Mouse (Mus musculus) liver, embryonic 12.5 days (tissue): ENCODE results near the gene Fxyd1. TPM values are rescaled to one million over a fixed set of nuclear protein-coding genes. Genes with fewer than 3 reads are reported as not detected.

Experiments used
- ATAC-seq: fragments of 200-750 bp; cut with Nextera tagmentation; 2 replicates; pipeline ENCODE4 v1.8.0; 2017; ENCODE audit warnings: moderate number of reproducible peaks, mild to moderate bottlenecking, moderate library complexity
- H3K27ac ChIP-seq: fragments of 300-500 bp; sonication (generic); 2 replicates; pipeline ENCODE4 v1.5.1; 2016; ENCODE audit warnings: mild to moderate bottlenecking
- H3K27me3 ChIP-seq: fragments of 300-500 bp; sonication (generic); replicated peaks from 2 replicates; pipeline ENCODE4 v1.6.1; 2016; ENCODE audit warnings: mild to moderate bottlenecking, moderate library complexity
- H3K36me3 ChIP-seq: fragments of 300-500 bp; sonication (generic); 2 replicates; pipeline ENCODE4 v1.6.1; 2016; ENCODE audit warnings: mild to moderate bottlenecking, moderate library complexity
- H3K4me1 ChIP-seq: fragments of 300-500 bp; sonication (generic); 2 replicates; pipeline ENCODE4 v1.6.1; 2016
- H3K4me2 ChIP-seq: fragments of 300-500 bp; sonication (generic); 2 replicates; pipeline ENCODE4 v1.6.1; 2016; ENCODE audit warnings: mild to moderate bottlenecking, moderate library complexity
- H3K4me3 ChIP-seq: fragments of 300-500 bp; sonication (generic); 2 replicates; pipeline ENCODE4 v1.5.1; 2016; ENCODE audit warnings: mild to moderate bottlenecking, moderate library complexity
- H3K9ac ChIP-seq: fragments of 300-500 bp; sonication (generic); 2 replicates; pipeline ENCODE4 v1.6.1; 2016; ENCODE audit warnings: mild to moderate bottlenecking, moderate library complexity
- H3K9me3 ChIP-seq: fragments of 300-500 bp; sonication (generic); replicated peaks from 2 replicates; pipeline ENCODE4 v1.6.1; 2016; ENCODE audit warnings: mild to moderate bottlenecking, moderate library complexity
- WGBS: fragments of 180-500 bp; shearing (Covaris S2); methylation state at CpG from one replicate; pipeline ENCODE4 v1.1.7; 2016; ENCODE audit not compliant: insufficient replicate concordance; 5-methylcytosine and 5-hydroxymethylcytosine counted together
- polyA plus RNA-seq: library from polyadenylated mRNA; unstranded; fragments of >200 nt; fragmentation: Nextera tagmentation; extraction: Ambion mirVana; gene quantifications from 2 replicates; pipeline ENCODE4 v1.2.1, GENCODE M21; 2016

Gene Fxyd1
- polyA plus RNA-seq, 1 experiment from 2014 or later: 28.2 TPM

GRCm38 (mm10) chr7:31058211-31058610 is 1.2 kb upstream of the Fxyd1 start:
- no peak overlapping the region for H3K9ac ChIP-seq
- no peaks in the 10 kb centered on the region for H3K9me3 ChIP-seq
- no peak overlapping the region for H3K4me3 ChIP-seq

GRCm38 (mm10) chr7:31057730-31058129 is 731 bp upstream of the Fxyd1 start:
- Histone ChIP-seq H3K27me3 (peaks cover 20% of the 10 kb centered on the region), H3K27ac (no peak overlapping the region), H3K36me3 (no peaks in the 10 kb centered on the region), H3K9me3 (no peaks in the 10 kb centered on the region), H3K4me2 (no peak overlapping the region), H3K4me1 (peaks cover 28% of the 10 kb centered on the region), H3K4me3 (no peak overlapping the region), H3K9ac (no peak overlapping the region)
- WGBS: 64% methylated on average over 5 of the region's 5 CpGs
- no peak for ATAC-seq

More at GRCm38 (mm10) chr7:31058211-31058610, 1.2 kb upstream of the Fxyd1 start:
- peaks cover 15% of the 10 kb centered on the region for H3K27me3 ChIP-seq
- H3K27ac ChIP-seq: no peak overlapping the region
- H3K4me1 ChIP-seq: peaks cover 23% of the 10 kb centered on the region
- no peak for ATAC-seq
- WGBS: 74% methylated on average over 6 of the region's 6 CpGs
- H3K4me2 ChIP-seq: no peak overlapping the region
- H3K36me3 ChIP-seq: no peaks in the 10 kb centered on the region

GRCm38 (mm10) chr7:31056448-31056847 is 551 bp downstream of the Fxyd1 start:
- Histone ChIP-seq H3K4me2 (no peak overlapping the region), H3K36me3 (no peaks in the 10 kb centered on the region), H3K9me3 (no peaks in the 10 kb centered on the region), H3K4me3 (no peak overlapping the region), H3K27ac (peak overlapping the region; percentile 65; the same call in 1 of the 2 replicates), H3K27me3 (peaks cover 33% of the 10 kb centered on the region), H3K9ac (no peak overlapping the region), H3K4me1 (peaks cover 39% of the 10 kb centered on the region)
- no peak for ATAC-seq
- 56% methylated on average over 7 of the region's 7 CpGs for WGBS

GRCm38 (mm10) chr7:31055883-31056282 is 1.1 kb downstream of the Fxyd1 start:
- H3K9ac ChIP-seq: no peak overlapping the region
- 53% methylated on average over 3 of the region's 4 CpGs for WGBS
- peak overlapping the region; percentile 66; the same call in 1 of the 2 replicates for H3K27ac ChIP-seq
- H3K9me3 ChIP-seq: no peaks in the 10 kb centered on the region
- H3K4me1 ChIP-seq: peaks cover 42% of the 10 kb centered on the region
- H3K4me2 ChIP-seq: peak overlapping the region; percentile 35; the same call in 1 of the 2 replicates
- H3K4me3 ChIP-seq: no peak overlapping the region
- peak; percentile 36; the same call in 1 of the 2 replicates for ATAC-seq
- peaks cover 38% of the 10 kb centered on the region for H3K27me3 ChIP-seq
- H3K36me3 ChIP-seq: no peaks in the 10 kb centered on the region

- H3K4me3 ChIP-seq: no peak overlapping the region
- H3K4me1 ChIP-seq: peaks cover 43% of the 10 kb centered on the region
- ATAC-seq: peak; percentile 67
- no peaks in the 10 kb centered on the region for H3K9me3 ChIP-seq
- peak overlapping the region; percentile 66 for H3K27ac ChIP-seq
- no peaks in the 10 kb centered on the region for H3K36me3 ChIP-seq
- 22% methylated on average over 10 of the region's 10 CpGs for WGBS
- H3K9ac ChIP-seq: no peak overlapping the region
- peaks cover 43% of the 10 kb centered on the region for H3K27me3 ChIP-seq
- peak overlapping the region; percentile 35 for H3K4me2 ChIP-seq
These were observed 1.6 kb downstream of the Fxyd1 start for GRCm38 (mm10) chr7:31055354-31055824.

- H3K27ac ChIP-seq: peak overlapping the region; percentile 66; the same call in 1 of the 2 replicates
- ATAC-seq: no peak
- peaks cover 49% of the 10 kb centered on the region for H3K27me3 ChIP-seq
- H3K4me2 ChIP-seq: peak overlapping the region; percentile 35
- 49% methylated on average over 11 of the region's 11 CpGs for WGBS
- no peak overlapping the region for H3K9ac ChIP-seq
- H3K36me3 ChIP-seq: no peaks in the 10 kb centered on the region
- no peak overlapping the region for H3K4me3 ChIP-seq
- H3K4me1 ChIP-seq: peaks cover 49% of the 10 kb centered on the region
- H3K9me3 ChIP-seq: no peaks in the 10 kb centered on the region
These were observed 2.2 kb downstream of the Fxyd1 start for GRCm38 (mm10) chr7:31054661-31055320.

- Histone ChIP-seq H3K4me3 (no peak overlapping the region), H3K36me3 (no peaks in the 10 kb centered on the region), H3K9me3 (no peaks in the 10 kb centered on the region), H3K4me1 (peaks cover 51% of the 10 kb centered on the region), H3K27me3 (peaks cover 58% of the 10 kb centered on the region), H3K27ac (no peak overlapping the region), H3K4me2 (peak overlapping the region; percentile 35; the same call in 1 of the 2 replicates), H3K9ac (no peak overlapping the region)
- no peak for ATAC-seq
- 37% methylated on average over 10 of the region's 10 CpGs for WGBS
These were observed 3.0 kb downstream of the Fxyd1 start for GRCm38 (mm10) chr7:31053882-31054447.

GRCm38 (mm10) chr7:31052636-31053434 is 4.2 kb downstream of the Fxyd1 start:
- Histone ChIP-seq H3K4me2 (peak overlapping the region; percentile 38; the same call in 1 of the 2 replicates), H3K27ac (no peak overlapping the region), H3K9ac (no peak overlapping the region), H3K9me3 (no peaks in the 10 kb centered on the region), H3K4me1 (peaks cover 51% of the 10 kb centered on the region), H3K4me3 (no peak overlapping the region; the same call in 1 of the 2 replicates), H3K36me3 (no peaks in the 10 kb centered on the region), H3K27me3 (peaks cover 69% of the 10 kb centered on the region)
- no peak for ATAC-seq
- WGBS: 3% methylated on average over 34 of the region's 34 CpGs

GRCm38 (mm10) chr7:31052251-31052635 is 4.8 kb downstream of the Fxyd1 start:
- WGBS: 4% methylated on average over 22 of the region's 22 CpGs
- peaks cover 73% of the 10 kb centered on the region for H3K27me3 ChIP-seq
- ATAC-seq: no peak
- no peak overlapping the region for H3K27ac ChIP-seq
- H3K9ac ChIP-seq: no peak overlapping the region
- peak overlapping the region; percentile 38; the same call in 1 of the 2 replicates for H3K4me2 ChIP-seq
- H3K4me3 ChIP-seq: no peak overlapping the region; the same call in 1 of the 2 replicates
- peaks cover 51% of the 10 kb centered on the region for H3K4me1 ChIP-seq
- H3K9me3 ChIP-seq: no peaks in the 10 kb centered on the region
- H3K36me3 ChIP-seq: no peaks in the 10 kb centered on the region

GRCm38 (mm10) chr7:31051321-31052021 is 5.5 kb downstream of the Fxyd1 start, which contains the start of gene Fxyd7:
Gene Fxyd7 (minus strand): TSS chr7:31051467.
- Histone ChIP-seq H3K9ac (no peak within 1 kb of the TSS), H3K27ac (no peak within 1 kb of the TSS), H3K4me2 (peak within 1 kb of the TSS; percentile 38; the same call in 1 of the 2 replicates), H3K4me3 (no peak within 1 kb of the TSS; the same call in 1 of the 2 replicates), H3K36me3 (no peaks in the 10 kb centered on the region), H3K27me3 (peaks cover 76% of the 10 kb centered on the region), H3K9me3 (no peaks in the 10 kb centered on the region), H3K4me1 (peaks cover 51% of the 10 kb centered on the region)
- WGBS: 6% methylated on average over 27 of the region's 28 CpGs
- no peak for ATAC-seq

- H3K9me3 ChIP-seq: no peaks in the 10 kb centered on the region
- H3K27ac ChIP-seq: no peak overlapping the region
- WGBS: 7% methylated on average over 9 of the region's 9 CpGs
- peaks cover 76% of the 10 kb centered on the region for H3K27me3 ChIP-seq
- H3K4me1 ChIP-seq: peaks cover 51% of the 10 kb centered on the region
- H3K4me3 ChIP-seq: no peak overlapping the region
- H3K36me3 ChIP-seq: no peaks in the 10 kb centered on the region
- no peak overlapping the region for H3K9ac ChIP-seq
- ATAC-seq: no peak
- H3K4me2 ChIP-seq: peak overlapping the region; percentile 34; the same call in 1 of the 2 replicates
These were observed 6.1 kb downstream of the Fxyd1 start for GRCm38 (mm10) chr7:31050921-31051320.
